Mouse (Mus musculus): ENCODE measurements at regions not wholly inside any gene's neighbourhood (a gene's known extent, or its start where the extent isn't known, plus 50 kb on each side); places are given as distances from the start of the nearest gene placed in this dataset.

- DNase-seq (ENCODE audit: low spot score in 2 of 2) = no peak
Measured at GRCm38 (mm10) chr13:28756915-28757765, 196.4 kb downstream of the Sox4 start.

- no peak for DNase-seq (ENCODE audit: low spot score in 2 of 2)
Measured at GRCm38 (mm10) chr13:28754207-28754606, 199.3 kb downstream of the Sox4 start.

DNA sequence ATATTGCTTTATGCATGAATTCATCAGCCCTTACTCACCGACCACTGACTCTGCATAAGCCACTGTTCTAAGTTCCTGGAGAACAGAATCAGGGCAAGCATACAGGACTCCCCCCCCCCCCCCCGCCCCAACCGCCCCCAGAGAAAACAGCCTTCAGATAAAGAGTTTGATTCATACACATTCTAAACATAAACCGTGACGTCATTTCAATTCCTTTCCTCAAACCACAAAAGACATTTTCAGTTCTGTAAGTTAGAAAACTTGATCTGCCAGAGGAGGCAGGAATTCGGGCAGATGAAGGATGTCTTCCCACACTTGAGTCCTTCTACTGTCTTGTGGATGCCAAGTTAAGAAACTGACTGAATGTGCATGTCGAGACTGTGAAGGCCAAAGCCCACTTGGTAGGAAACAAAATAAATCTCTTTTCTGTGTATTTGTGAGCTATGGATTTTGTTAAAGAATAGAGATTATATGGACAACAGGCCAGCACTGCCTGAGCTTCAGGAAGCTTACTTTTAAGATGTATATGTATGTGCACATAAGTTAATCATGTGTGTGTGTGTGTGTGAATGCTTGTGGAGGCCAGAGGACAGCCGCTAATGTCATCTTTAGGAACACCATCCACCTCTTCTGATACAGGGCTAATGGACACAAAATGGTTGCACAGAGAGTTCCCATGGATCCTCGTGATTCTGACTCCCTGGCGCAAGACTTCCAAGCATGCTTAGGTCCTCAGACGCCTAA, 202.4 kb downstream of the Sox4 start:
- no peak for DNase-seq (ENCODE audit: low spot score in 2 of 2)

DNA sequence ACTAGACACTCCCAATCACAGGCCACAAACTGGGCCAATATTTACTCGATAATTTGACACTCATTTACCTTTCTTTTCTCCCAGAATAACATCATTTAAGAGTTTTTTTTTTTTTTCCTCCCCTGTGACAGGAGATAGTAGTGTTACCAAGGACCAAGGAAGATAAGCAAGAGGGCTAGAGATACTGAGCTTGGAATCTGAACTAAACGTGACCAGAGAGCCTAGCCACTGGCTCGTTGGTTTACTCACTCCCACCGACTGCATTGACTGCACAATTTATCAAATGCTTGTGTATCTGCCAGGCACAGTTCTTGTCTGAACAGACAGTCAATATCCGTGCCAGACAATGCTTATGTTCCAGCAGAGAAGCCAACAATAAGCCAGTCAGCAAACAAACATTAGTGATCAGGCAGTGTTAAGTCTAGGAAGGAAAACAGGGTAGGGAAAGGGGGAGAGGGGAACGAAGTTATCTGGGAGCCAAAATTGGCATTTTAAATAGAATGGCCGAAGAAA, 213.3 kb downstream of the Sox4 start:
- DNase-seq (ENCODE audit: low spot score in 2 of 2) = no peak

- no peak for DNase-seq (ENCODE audit: low spot score in 2 of 2)
Measured at GRCm38 (mm10) chr13:28738160-28739100, 215.1 kb downstream of the Sox4 start.

GRCm38 (mm10) chr13:28732475-28732874, 221.0 kb downstream of the Sox4 start:
- no peak for DNase-seq (ENCODE audit: low spot score in 2 of 2)

DNA sequence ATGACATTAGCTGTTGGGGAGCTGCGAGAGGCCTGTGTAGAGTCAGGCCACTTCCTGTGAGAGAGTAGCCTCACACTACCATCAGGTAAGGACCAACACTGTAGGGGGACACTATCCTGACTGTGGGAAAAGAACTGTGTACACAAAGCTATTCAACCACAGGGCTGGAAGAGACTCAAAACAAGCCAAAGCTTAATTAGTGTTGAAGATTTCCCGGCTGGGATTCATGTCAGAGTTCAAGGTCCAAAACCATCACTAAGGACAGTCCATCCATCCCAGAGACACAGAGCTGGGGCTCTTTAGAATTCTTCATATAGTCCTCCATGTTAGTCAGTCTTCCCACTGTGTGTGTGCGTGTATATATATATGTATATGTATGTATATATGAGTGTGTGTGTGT, 221.5 kb downstream of the Sox4 start:
- DNase-seq (ENCODE audit: low spot score in 2 of 2) = no peak

GRCm38 (mm10) chr13:28730059-28730580, 223.4 kb downstream of the Sox4 start:
- DNase-seq (ENCODE audit: low spot score in 2 of 2) = no peak

- no peak for DNase-seq (ENCODE audit: low spot score in 2 of 2)
Measured at GRCm38 (mm10) chr13:28728768-28729167, 224.7 kb downstream of the Sox4 start.

- no peak for DNase-seq (ENCODE audit: low spot score in 2 of 2)
Measured at GRCm38 (mm10) chr13:28724300-28724699, 229.2 kb downstream of the Sox4 start.

DNA sequence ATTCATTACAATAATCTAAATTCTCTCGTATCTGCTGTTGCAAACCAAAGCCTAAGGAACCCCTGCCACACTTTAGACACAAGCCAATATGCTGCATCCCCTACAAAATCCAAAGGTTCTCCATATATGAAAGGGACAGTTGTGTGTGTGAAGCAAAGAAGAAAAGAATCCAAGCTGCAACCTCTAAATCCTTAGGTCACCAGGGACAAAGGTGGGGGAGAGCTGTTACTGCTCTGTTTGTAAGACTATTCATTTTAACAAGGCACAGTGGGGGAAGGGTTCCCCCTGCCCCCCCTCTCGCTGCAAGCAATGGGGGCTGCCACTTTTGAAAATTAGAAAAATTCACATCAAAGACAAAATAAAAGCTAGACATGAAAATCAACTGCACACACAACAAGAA, 231.4 kb downstream of the Sox4 start:
- DNase-seq (ENCODE audit: low spot score in 2 of 2) = no peak

GRCm38 (mm10) chr13:28721548-28721981, 231.9 kb downstream of the Sox4 start:
- no peak for DNase-seq (ENCODE audit: low spot score in 2 of 2)

- no peak for DNase-seq (ENCODE audit: low spot score in 2 of 2)
Measured at GRCm38 (mm10) chr13:28720639-28721239, 232.8 kb downstream of the Sox4 start.

DNA sequence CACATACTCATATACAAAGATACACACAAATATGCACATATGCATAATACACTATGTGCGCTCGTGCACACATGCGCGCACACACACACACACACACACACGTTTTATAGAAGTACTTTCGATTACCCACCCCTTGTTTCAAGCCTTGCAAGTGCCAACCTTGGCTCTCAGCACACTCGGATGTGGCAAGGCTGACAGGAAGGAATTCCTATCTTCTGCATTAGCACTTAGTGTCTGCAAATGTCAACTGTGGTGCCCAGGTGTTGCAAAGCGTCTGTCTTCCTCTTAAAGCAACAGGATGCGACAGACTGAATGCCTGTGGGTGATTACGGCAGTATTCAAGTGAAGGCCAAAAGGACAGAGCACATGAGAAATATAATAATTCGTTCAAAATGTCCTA, 233.3 kb downstream of the Sox4 start:
- DNase-seq (ENCODE audit: low spot score in 2 of 2) = no peak

GRCm38 (mm10) chr13:28718868-28719265, 234.6 kb downstream of the Sox4 start:
- no peak for DNase-seq (ENCODE audit: low spot score in 2 of 2)

- no peak for DNase-seq (ENCODE audit: low spot score in 2 of 2)
Measured at GRCm38 (mm10) chr13:28718169-28718867, 235.2 kb downstream of the Sox4 start.

DNA sequence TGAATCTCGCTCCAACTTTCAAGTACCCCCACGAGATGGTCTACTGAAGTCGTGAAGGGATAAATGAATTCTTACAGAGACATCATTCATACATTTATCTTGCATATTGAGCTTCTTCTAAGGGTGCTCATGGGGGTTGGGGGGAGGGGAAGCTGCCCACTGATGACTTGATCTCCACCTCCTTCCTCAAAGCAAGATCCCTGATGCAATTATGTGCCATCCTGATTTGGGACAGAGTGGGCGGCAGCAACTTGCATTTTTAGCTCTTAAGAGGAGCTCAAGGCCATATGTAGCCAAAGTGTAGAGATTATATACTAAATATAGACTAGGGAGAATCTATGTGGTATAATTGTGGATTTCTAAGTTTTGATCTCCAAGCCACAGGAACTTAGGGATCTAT, 236.1 kb downstream of the Sox4 start:
- no peak for DNase-seq (ENCODE audit: low spot score in 2 of 2)

DNA sequence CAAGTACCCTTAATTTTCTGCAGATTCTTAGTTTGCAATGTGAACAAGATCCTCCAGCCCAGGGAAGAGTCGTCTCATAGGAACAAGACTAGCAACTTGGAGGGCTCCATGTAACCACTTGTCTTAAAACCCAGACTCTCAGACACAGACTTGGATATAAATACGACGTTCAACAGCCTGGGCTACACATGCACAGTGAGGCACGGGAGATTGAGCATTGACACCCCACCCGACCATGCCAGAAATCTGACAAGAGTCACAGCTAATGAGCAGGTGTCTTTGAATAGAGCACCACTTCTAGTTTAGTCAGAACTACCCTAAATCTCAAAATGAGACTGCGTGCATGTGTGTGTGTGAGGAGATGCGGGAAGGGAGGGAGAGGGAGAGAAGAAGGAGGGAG, 243.5 kb downstream of the Sox4 start:
- DNase-seq (ENCODE audit: low spot score in 2 of 2) = no peak

- no peak for DNase-seq (ENCODE audit: low spot score in 2 of 2)
Measured at GRCm38 (mm10) chr13:28701309-28701708, 252.2 kb downstream of the Sox4 start.

DNA sequence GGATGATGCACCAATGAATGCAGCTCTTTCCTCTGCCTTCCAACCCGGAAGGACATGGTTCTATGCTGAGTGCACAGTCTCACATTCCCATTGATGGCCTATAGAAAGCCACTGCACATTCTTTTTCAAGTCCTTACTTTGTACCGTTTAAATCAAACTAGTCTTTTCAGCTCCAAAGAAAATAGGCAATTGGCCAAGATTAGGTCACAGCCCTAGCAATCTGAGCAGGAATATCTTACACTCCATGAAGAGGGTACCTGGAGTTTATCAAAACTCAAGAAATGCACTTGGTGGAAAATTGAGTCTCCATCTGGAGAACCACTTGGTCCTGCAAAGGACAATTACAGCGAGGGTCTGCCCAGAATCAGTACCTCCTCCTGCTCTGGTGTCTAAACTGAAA, 253.4 kb downstream of the Sox4 start:
- no peak for DNase-seq (ENCODE audit: low spot score in 2 of 2)

All from urinary bladder, postnatal 4 days (tissue).